Mouse (Mus musculus) liver, adult 2 months (tissue): ENCODE results near the gene Fbp1.

Experiments used
- CTCF ChIP-seq: fragments of 200-500 bp; IDR thresholded peaks from 2 replicates; pipeline ENCODE4 v1.5.1; 2011; ENCODE audit warnings: low read depth, low read length, control low read depth
- POLR2A ChIP-seq: fragments of 200-500 bp; IDR thresholded peaks from 2 replicates; pipeline ENCODE4 v1.6.1; 2011; ENCODE audit warnings: low read length, control low read depth; ENCODE audit not compliant: insufficient read depth; ENCODE audit errors: extremely low read depth

GRCm38 (mm10) chr13:62910206-62910605, 22.1 kb upstream of the Fbp1 start:
- TF ChIP-seq POLR2A, result no peak
- no peak for TF ChIP-seq CTCF
